Mouse (Mus musculus): ENCODE data around the gene Trim46.

Trim46 gene

DNA sequence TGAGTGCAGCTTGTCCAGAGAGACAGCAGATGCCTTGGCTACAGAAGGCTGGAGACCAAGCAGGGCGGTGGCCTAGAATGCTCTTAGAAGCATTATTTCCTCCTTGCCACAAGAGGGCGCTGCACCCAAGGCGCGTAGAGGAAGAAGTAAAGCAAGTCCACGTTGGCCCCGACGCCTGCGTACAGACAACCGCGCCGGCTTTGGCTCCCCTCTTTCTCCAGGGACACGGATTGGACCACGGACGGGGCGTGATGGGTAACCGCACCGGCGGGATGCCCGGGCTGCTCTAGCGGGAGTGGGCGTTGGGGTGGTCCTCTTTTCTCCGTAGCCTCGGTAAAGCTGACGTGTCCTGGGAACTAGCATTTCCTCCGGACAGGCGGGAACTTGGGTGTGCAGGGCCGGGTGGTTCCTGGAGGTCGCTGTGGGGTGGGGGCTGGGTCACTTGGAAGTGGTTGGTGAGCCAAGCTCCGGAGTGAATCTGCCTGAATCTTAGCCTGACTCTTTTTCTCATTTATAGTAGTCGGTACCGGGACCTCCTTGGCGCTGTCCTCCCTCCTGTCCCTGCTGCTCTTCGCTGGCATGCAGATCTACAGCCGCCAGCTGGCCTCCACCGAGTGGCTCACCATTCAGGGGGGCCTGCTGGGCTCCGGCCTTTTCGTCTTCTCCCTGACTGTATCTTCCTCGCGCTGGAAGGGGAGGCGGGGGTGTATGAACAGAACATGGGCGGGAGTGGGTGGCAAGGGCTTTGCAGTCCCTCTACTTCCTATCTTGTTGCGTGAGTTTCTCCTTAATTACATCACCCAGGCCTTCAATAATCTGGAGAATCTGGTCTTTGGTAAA lies at the start of gene Trim46:
Trim46 (minus strand) TSS at position 49 of the 840 bp plus-strand sequence.
- peak; percentile 90 for DNase-seq (ENCODE audit: low read depth, low spot score)

DNA sequence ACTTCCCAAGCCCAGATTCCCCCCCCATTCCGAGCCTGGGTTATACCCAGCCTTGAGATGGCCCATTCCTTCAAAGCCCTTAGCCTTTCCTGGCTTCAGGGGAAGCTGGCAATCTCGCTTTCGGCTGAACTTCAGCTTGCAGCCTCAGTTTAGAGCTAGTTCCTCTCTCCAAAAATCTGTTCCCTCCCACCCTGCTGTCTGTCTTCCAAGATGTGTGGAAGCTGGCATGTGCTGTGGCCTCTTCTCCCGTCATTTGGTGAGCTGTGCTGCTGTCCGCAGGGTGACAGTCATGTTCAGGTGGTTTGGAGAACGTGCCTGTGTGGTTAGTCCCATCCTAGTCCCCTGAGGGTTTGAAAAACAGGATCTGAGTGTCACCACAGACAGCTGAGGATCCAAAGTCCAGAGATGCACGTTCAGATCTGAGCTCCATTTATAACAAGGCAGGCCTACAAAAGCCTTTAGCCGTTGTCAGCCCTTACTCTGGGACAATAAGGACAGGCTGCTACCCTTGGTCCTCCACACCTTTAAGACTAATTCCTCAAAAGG lies 49.6 kb upstream of the Trim46 start:
- DNase-seq (ENCODE audit: low read depth, low spot score) = no peak

DNA sequence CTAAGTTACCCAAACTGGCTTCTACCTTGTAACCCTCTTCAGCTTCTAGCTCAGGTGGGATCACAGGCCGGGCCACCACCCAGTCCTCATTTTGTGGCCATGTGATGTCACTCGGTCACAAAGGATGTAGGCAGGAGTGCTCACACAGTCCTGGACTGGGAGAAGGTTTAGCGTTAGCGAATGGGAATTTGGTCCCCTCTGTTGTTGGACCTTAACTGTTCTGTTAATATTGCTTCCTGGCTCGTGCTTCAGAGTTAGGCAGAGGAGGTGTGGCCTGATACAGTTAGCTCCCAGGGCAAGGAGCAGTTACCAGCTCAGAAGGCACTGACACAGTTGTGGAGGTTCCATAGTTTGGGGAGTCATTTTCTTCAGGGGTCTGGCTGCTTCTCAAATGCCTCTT lies 48.1 kb upstream of the Trim46 start:
- DNase-seq (ENCODE audit: low read depth, low spot score) = no peak

DNA sequence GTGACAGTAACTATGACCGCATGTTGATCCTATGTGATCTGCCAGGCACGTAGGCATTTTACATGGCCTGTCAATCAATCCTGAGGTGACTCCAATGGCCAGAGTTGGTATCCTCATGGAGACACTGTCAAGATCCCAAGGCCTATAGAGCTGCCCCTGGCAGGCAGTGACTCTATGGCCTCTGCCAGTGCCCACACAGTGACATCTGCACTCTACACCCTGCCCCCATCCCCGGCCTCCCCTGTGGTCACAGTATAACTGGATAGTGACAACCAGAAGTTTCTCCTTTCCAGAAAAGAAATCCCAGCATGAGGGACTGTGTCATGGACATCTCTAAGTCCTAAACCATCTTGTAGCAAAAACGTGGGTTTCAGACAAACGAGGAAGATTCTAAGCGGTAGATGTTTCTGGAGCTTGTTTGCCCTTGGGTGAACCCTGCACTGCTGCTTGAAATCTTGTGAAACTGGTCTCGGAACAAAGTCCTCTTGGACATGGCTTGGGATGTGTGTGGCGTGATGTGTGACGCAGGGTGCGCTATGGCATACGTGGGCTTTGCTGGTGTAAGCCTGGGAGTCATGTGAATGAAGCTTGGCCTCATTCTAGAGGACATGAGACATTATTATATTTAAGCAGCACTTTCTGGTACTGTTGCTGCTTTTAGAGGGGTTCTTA lies 47.3 kb upstream of the Trim46 start:
- no peak for DNase-seq (ENCODE audit: low read depth, low spot score)

DNA sequence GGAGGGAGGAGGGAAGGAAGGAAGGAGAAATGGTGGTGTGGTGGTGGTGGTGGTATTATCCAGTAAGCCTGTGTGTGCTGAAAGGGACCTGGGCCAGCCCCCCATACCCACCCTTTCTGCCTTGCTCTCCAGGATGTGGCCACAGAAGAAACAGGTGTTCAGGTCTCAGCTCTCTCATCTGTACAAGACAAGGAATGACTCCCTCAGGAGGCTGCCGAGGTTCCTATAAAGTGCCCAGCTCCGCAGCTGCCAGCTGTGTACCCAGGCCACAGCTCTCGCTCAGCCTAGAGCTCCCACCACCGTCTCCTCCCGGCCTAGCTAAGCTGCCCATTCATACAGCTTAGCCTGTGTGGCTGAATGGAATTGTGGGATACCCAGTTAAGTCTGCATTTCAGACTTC lies 46.2 kb upstream of the Trim46 start:
- DNase-seq (ENCODE audit: low read depth, low spot score) = no peak

DNA sequence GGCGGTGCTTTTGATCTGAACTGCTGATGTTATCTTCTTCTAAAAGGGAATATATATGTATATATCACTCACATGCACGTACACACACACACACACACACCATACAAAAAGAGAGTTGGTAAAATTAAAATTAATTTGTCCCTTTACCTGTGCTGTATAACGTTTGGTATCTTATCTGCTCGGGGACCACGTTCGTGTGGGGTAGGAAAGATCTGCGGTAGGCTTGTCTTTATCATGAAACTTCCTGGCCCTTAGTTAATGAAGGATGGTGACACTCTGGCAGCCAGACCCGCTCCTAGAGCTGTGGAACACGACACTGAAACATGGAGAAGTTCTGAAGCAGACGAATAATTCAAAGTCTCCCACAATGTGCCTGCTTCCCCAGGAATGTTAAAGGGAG lies 45.8 kb upstream of the Trim46 start:
- no peak for DNase-seq (ENCODE audit: low read depth, low spot score)

DNA sequence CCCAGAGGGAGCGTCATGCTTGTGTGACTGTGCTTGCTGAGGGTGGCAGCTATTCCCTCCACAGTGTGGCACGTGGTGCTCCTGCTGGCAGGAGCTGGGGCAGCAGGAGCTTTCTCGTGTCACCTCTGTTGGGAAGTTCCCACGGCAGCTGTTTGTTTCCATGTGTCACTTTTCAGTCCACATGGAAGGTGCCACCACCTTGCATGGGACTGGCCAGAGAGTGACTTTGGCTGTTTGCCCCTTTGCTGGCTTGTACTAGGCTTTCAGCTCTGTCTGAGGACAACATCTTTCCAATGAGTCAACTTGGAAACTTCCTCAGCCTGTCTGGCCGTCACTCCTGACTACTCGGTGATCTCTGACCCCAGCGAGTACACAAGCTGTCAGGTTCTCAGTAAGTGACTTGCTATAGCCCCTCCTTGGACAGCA lies 42.4 kb upstream of the Trim46 start:
- peak; percentile 47 for DNase-seq (ENCODE audit: low read depth, low spot score)

DNA sequence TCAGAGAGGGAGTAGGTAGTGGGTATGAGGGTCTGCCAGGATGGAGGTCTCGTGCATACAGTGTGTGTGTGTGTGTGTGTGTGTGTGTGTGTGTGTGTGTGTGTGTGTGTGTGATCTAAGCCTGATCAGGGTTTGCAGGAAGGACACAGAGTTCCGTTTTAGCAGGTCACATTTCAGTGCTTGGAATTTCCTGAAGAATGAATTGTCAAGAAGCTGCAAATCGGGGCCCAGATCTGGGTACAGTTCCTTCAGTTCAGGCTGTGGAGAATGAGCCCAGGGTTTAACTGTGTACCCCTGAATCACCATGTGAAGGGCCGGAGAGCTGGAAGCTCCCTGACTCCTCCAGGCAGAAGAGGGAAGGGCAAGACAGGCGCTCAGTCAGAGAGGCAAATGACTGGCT lies 41.2 kb upstream of the Trim46 start:
- DNase-seq (ENCODE audit: low read depth, low spot score) = no peak

DNA sequence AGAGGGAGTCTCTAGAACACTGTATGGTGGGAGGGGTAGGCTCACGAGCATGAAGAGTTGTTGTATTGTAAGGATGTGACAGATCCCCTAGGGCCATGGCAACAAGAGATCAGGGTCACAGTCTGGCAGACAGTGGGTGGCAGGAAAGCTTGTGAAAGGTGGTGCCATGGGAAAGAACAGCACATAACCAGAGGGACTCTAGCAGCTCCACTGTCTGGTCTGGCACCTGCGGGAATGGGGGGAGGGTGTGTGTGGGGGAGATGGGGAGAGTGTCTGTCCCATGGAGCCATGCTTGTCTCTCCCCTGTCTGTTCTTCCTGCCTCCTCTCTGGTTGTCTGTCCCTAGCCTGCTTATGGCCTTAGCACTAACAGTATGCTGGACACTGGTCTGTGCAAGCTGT lies 39.4 kb upstream of the Trim46 start:
- no peak for DNase-seq (ENCODE audit: low read depth, low spot score)

DNA sequence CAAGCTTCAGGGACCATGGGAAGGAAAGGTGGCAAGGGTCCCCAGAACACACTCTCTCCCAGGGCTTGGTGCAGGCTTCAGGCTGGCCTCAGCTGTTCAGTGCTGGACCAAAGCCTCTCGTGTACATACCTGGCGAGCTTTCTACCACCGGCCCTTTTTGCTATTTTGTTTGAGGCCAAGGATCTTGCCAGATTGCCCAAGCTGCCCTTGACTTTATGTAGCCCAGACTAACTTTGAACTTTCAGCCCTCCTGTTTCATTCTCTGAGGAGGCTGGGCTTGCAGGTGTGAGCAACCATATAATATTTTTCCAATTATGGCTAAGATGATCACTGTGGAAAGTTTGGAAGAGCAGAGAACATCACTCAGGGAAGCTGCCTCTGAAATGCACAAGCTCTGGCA lies 38.2 kb upstream of the Trim46 start:
- no peak for DNase-seq (ENCODE audit: low read depth, low spot score)

DNA sequence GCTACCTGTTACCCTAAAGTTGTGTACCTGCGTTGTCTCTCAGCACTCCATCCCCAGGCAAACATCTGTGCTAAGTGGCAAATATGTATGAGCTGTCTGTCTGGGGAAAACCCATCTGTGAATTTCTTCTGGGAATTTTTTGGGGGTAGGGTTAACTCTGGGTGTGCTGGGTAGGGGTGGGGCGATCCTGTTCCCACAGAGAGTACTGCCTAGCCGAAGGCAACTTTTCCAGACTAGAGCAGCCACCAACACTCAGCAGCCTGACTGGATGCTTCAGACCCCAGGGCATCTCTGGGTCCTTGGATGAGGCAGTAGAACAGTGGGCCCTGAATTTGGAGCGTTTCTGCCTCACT lies 36.2 kb upstream of the Trim46 start:
- DNase-seq (ENCODE audit: low read depth, low spot score) = no peak

DNA sequence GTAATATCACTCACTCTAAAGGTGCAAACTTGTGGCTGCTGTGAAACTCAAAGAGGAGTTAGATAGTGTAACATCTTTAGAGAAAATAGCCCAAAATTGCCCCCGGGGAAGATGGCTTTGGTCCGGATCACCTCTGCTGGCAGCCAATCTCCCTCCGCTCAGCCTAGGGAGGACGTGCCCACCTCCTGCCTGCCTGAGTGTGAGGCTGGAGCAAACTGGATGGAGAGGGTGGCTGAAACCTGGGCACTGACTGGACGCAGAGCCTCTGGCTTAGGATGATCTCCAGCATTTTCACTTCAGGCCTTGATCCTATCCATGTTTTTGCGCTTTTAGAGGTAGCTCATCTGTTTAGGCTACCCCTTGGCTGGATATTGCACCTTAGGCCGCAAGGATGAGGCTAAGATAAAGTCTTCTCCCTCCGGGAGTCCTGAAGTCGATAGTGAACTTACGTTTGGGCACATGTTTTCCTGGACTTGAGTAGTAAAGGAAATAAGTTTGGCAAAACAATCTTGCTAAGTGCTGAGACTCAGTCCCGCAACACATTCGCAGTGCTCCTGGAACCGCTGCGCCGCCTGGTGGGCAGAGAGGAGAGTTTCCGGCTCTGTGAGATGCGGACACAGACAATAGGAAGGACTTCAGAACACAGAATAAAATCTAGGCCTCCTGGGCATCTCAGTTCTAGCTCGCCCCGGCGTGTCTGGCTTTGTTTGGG lies 35.6 kb upstream of the Trim46 start:
- peak; percentile 71 for DNase-seq (ENCODE audit: low read depth, low spot score)

DNA sequence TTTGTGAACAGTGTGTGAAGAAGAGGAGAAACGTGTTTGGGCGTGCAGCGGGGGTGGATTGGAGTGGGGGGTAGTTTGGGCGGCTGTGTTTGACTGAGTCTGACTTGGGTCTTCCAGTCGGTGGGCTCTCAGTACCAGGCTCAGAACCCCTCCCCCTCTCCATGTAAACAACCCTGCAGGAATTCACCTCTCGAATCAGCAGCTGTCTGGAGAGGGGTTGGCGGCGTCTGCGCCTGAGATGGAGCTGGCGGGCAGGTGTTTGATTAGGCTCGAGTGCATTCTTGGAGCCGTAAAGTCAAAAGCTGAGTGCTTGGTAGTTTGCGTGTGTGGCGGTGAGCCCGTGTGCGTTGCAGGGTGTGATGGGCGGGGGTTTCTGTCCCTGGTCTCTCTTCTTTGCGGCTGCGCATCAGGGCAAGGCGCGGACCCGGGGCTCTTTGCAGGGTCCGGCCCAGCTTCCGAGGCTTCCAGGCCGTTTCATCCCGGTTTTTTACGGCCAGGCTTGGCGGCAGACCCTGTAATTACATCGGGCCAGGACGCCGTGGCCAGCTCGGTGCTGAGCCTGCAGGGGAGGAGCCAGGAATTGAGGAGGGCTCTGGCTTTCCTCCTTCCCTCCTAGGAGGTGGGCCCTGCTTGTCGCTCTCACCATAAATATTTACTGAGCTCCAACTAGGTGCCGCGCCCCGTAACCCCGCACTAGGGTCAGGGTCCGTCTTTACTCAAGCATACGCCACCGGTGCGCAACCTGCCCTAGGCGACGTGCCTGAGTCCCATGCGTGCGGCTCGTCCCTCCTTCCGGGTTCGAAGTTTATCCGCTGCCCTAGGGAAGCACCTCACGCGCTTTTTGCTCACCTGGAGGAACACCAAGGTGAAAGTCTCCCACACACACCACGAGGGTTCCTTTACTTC lies 34.8 kb upstream of the Trim46 start, which contains the start of gene Efna1:
Efna1 (minus strand) TSS at position 537 of the 906 bp plus-strand sequence.
- peak; percentile 43 for DNase-seq (ENCODE audit: low read depth, low spot score)

DNA sequence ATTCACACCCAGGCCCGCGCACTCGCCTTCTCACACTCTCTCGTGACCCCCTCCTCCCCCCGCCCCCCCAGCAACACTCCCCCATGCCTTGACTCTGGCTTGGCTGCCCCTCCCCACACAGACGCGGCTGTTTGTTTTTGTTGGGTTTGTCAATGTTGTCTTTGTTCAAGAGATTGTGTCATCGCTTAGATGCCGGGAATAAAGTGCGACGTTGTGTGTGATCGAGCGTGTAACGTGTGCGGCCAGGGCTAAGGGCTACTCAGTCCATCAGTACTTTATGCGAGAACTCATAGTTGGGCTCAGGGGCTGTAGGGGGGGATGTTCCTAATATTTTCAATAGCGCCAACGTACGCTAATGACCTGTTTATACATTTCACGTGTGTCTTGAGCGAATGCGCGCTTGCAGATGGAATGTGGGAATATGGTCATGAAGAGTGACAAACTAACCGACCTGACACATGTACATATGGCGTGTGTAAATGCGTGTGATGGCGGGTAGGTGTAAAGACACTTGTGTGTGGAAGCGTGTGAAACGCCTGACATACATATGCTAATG lies 34.0 kb upstream of the Trim46 start:
- DNase-seq (ENCODE audit: low read depth, low spot score) = no peak

DNA sequence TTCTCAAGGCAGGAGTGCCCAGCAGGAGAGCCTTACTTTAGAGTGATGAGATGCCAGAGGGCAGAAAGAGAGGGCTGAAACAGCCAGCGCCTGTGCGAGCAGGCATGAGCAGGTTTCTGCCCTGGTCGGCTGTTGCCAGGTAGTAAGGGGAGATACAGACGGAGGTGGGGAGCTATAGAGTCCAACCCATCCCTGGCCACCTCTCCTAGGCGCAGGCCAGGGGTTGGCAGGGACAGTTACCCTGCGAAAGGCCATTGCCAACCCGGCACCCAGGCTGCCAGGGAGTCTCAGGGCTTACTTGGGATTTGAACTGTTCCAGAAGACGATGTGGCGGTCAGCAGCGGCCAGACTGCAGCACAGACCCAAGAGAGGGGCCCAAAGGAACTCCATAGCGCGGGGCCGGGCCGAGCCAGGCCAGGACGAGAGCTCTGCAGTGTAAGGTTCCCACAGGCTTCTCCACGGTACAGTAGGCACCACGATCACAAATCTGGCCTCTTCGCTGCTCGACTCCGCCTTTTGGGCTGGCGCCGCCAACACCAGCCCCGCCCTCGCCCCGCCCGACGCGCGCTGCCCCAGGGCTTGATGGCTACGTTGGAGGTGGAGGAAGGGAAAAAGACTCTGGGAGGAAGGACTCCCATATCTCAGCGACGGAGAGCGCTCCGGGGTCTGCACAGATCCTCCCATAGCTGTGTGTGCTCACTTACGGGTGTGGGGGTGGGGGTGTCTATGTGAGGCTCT lies 33.2 kb upstream of the Trim46 start:
- peak; percentile 75 for DNase-seq (ENCODE audit: low read depth, low spot score)

DNA sequence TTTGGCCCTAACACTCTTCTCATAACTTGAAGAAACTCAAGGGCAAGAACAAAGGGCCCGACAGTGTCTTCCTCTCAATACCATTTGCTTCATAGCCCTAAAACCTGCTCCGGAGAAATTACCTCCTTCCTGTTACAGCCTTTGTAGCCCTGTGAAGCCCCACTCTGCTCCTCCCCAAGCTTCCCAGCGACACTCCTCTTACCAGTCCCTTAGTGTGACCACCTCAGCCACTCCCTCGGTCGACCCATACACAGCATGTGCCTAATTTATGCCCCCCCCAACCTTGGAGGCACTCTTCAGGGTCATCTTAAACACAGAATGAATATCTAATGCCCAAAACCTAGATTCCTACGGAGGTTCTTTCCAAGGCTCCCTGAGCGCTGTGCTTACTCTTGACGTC lies 32.5 kb upstream of the Trim46 start:
- DNase-seq (ENCODE audit: low read depth, low spot score) = no peak

DNA sequence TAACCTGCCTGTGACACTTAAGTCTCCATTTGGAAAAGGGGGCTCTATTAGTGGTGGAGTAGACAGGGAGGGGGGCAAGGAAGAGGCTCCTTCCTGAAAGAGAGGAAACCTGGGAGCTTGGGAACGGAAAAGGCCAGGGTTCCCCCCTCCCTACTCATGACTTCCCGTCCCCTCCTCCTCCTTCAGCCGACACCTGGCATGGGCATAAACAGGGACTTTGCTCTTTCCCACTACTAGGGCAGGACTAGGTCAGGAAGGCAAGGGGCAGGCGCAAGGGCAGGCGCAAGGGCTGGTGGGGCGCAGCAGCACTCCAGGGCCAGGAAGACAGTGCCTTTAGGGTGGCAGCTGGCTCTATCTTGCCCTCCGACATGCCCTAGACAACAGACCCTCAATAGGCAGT lies 32.0 kb upstream of the Trim46 start:
- peak; percentile 58 for DNase-seq (ENCODE audit: low read depth, low spot score)

DNA sequence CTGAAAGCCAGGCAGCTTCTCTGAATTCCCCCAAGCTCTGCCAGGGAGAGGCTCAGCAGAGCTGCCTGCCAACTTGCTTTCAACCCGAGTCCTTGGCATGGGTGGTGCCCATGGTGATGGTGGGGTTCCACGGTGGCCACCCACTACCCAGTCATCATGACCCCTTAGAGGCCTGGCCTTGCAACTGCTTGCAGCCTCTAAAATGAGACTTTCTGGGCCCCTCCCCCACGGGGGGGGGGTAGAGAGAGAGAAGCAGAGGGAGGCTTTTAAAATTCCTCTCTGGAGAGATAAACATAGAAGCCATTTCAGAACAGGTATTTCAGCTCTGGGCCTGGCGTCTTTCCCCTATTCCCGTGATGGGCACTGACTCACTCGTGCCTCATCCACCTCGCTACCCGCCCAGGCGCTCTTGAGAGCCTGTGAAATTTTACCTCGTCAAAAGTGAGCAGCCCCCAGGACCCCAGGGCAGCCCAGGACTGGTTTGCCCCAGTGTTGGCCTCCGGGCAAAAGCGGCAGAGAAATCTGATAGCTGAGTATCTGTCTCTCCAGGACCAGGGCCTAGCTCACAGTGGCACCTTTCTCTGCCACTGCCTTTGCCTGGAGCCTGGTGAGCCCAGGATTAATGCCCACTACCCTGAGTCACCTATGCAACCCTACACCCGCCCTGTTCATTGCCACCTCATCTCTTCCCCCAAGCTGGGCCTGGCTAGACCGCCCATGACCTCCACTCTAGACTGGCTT lies 31.3 kb upstream of the Trim46 start:
- DNase-seq (ENCODE audit: low read depth, low spot score) = peak; percentile 82

DNA sequence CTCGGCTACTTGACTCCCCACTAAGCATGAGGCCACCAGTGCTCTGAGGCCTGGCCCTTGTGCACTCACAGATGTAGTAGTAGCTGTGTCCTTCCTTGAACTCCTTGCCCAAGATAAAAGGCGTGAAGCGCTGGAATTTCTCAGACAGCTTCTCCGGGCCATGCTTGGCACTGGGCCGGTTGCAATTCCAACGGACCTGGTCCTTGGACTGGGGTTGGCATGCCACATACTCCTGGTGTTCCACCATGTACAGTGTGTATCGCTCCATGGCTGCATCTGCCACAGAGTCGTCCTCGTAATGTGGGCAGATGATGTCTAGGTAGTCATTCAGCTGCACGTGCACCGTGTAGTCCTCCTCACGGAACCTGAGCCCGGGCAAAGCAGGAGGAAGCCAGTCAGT lies 30.0 kb upstream of the Trim46 start:
- DNase-seq (ENCODE audit: low read depth, low spot score) = no peak

Data from skeletal muscle tissue, adult 2 months (tissue).